Mouse (Mus musculus) kidney, postnatal 36 days (tissue): ENCODE data around the gene Olfr283.
"Not testable (repeated sequence)": the region's sequence is repeated elsewhere in the genome, so short reads cannot be mapped to it uniquely, and the experiment has no call there.

Source experiments
- DNase-seq, 2 experiments: peaks; one replicate each; pipeline ENCODE4 v3.0.0; 2021 to 2022; ENCODE audit warnings: mixed read lengths in 2 of 2

Gene Olfr283

DNA sequence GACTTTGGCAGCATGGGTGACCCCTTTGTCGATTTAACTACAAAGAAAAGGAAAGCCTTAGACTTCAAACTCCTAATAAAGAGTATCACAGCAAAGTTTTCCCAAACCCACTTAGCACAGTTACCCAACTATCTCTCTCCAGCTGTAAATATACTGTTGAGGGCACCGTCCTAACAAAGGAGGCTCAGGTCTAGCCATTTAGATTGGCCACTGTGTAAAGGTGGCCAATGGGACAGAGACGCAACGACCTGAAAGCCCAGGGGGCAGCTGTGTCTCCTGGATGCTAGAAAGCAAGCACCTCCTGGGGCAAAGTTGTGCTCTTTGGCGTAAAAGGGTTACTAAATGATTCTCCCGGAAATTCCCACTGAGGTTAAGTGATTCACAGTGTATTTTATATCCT is at the start of gene Olfr283:
Gene Olfr283, minus strand, starts transcription at position 101 of the 400 bp plus-strand sequence.
- DNase-seq, result no peak

DNA sequence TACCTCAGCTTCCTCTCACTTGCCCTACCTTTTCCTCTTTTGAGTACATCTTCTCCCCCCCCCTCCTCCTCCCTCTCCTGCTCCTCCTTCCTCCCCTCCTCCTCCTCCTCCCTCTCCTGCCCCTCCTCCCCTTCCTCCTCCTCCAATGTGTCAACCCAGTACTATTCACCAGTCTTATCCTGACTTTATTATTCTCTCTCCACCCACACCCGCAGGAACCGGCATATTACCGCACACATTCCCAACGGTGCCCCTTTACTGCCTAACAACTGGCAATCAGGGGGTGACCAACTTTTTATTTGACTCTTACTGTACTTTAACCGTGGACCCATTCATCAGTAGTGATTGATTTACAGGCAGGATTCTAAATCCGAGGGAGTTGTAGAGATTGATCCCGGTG is 44.4 kb upstream of the Olfr283 start:
- DNase-seq, result no peak

DNA sequence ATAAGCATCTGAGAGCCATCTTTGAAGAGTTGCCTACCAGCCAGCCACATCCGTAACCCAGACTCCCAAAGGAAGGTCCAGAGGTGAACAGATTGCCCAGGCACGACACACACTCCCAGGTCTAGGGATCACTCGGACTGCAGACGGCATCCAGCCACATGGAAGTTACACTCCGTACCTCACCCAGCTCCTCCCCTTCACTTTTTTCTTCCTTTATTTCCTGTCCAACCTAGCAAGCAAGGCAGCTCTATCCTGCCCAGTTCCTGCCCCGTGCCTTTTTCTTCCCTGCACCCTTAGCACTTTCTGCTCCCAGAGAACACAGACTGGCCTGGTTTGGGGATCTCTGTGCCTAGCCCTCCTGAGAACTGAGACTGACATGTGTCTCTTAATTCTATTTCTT is 44.0 kb upstream of the Olfr283 start:
- DNase-seq, result no peak

DNA sequence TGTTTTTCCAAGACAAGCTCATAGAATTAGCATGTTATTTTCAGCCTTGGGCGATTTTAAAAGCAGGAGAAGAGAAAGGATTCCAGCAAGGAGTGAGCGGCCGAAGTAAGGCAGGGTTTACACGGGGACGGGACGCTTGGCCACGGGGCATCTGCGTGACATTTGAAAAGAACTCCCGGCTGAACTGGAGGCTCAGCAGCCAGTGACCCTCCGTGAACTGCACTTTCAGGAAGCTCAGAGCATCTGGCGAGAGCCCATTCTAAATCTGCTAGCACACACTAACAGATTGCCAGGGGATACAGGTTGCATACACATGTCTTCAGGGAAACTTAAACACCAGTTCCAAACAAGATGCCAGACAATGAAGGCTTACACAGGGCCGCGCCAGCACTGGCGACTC is 43.6 kb upstream of the Olfr283 start:
- DNase-seq, result no peak

DNA sequence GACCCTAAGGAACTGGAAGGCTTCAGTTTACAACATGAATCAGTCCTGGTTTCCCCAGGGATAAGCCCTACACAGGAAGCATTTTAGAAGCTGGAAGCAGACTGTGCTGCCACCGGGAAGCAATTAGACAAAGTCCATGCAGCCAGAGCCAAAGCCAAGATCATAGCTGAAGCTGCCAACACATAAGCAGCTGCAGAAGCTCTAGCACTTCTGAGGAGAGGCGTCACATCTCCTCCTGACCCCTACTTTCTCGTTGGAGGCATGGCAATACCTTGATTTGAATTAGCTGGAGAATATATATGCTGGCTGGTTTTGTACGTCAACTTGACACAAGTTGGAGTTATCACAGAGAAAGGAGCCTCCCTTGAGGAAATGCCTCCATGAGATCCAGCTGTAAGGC is 40.2 kb upstream of the Olfr283 start:
- DNase-seq, result no peak

DNA sequence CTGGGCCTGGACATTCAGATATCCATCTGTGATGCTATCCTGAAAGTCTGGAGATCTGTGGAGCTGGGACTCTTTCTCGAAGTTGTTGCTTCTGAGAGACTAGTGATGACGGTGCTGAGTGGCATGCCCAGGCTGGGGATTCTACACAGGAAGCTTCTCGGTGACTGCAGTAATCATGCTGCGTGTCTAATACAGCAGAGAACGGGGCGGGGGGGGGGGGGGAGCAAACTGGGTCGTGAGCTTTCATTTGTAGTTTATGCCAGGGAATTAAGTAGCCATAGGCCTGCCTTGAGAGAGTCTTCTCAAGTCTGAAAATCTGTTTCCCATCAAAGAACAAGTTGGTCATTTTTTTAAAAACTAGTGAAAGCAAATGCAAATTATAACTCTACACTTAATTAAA is 37.4 kb upstream of the Olfr283 start:
- no peak for DNase-seq

DNA sequence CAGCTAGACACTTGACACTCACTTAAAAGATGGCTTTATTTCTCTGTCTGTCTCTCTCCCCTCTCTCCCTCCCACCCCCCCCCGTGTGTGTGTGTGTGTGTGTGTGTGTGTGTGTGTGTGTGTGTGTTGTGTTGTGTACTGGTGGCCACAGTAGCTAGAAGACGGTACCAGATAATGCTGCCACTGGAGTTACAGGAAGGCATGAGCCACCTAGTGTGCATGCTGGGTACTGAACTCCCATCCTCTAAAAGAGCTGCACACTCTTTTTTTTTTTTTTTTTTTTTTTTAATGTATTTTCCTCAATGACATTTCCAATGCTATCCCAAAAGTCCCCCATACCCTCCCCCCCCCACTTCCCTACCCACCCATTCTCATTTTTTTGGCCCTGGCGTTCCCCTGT is 36.5 kb upstream of the Olfr283 start:
- DNase-seq, result peak in 1 of 2 experiments; percentile 57

DNA sequence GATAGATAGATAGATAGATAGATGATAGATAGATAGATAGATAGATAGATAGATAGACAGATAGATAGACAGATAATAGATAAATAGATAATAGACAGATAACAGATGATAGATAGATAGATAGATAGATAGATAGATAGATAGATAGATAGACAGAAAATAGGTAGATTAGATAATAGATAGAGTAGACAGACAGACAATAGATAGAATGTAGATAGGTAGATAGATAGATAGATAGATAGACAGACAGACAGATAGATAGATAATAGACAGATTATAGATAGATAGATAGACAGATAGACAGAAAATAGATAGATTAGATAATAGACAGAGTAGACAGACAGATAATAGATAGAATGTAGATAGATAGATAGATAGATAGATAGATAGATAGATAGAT is 36.1 kb upstream of the Olfr283 start:
- not testable (repeated sequence) for DNase-seq

DNA sequence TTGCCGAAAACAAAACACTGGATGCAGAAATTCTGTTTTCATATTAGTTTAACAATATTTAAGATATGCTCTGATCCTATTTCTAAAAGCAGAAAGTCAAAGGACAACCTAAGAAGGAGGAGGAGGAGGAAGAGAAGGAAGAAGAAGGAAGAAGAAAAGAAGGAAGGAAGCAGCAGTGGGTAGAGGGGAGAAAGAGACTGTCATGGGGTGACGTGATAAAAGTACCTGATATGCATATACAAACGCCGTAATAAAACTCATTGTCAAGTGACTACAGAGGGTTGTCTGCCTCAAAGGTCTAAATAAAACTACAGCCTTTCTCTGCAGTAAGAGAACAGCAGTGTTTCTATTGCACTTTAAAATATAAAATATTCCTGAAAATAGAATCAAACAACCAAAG is 35.2 kb upstream of the Olfr283 start:
- no peak for DNase-seq

DNA sequence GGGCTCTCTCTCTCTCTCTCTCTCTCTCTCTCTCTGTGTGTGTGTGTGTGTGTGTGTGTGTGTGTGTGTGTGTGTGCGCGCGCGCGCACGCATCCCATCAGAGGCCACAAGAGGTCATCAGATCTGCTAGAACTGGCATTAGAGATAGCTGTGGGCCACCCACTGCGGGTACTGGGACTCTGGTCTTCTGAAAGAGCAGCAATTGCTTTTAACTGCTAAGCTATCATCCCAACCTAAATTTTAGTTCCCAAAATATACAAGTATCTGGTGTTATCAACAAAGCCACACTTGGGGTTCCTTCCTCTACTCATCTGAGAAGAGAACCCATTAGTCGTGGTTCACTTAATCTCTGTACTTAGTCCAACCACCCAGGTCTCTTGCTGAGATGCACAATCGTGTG is 29.5 kb upstream of the Olfr283 start:
- DNase-seq, result no peak

DNA sequence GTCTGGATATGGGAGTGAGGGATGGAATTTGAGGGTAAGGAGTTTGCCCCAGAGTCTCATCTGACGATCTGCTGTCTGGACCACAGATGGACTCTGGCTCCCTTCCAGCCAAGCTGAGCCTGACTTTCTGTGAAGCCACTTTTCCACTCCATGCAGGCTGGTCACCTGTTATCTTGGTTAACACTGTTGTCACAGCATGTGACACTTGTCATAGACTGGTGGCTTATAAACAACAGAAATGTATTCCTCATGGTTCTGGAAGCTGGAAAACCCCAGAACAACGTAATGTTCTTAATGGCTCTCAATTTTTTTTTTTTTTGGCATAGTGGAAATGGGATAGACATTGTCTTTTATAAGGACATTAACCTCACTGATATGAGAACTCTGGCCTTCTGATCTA is 28.9 kb upstream of the Olfr283 start:
- no peak for DNase-seq

DNA sequence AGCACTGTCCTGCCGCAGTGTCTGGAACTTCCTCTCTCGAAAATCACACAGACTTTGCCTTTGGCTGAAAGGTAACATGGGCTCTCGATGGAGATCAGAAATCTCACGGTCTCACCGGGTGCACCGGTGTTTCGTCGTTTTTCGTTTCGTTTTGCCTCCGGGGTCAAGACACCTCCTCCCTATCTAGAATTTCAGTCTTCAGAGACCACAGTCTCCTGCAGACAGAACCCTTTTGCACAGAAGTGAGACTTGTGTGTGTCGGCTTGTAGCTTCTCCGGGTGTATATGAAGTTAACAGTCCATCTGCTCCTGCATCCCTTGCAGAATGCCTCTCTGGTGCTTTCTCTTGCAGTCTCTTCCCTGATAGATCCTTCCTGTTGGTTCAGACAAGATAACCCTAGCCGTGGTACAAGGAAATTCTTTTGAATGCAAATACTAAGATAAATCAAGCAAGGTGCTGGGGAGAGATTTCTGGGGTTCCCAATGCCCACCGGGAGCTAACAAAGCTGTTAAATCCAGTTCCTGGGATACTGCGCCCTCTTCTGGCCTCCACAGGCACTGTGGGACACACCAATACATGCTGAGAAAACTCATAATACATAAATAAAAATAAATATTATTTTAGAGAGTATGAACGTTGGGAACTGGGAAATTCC is 27.8 kb upstream of the Olfr283 start:
- DNase-seq, result peak; percentile 27 to 70

DNA sequence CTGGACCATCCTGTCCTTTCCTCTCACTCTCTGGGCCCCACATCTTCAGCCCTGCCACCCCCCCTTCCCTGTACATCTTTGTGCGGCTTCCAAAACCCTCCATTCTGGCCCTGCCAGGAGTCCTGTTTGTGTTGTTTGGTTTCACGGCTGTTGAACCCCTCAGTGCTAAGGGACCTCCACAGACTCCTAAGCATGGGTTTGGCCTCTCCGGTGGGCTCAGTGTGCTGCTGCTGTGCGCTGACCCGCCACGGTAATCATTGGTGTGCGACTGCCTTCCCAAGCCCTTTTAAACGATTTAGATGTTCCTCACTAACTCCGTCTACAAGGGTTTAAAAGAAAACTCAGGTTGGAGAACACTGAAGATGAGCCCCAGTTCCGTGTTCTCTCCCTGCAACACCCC is 21.6 kb upstream of the Olfr283 start:
- DNase-seq, result no peak

DNA sequence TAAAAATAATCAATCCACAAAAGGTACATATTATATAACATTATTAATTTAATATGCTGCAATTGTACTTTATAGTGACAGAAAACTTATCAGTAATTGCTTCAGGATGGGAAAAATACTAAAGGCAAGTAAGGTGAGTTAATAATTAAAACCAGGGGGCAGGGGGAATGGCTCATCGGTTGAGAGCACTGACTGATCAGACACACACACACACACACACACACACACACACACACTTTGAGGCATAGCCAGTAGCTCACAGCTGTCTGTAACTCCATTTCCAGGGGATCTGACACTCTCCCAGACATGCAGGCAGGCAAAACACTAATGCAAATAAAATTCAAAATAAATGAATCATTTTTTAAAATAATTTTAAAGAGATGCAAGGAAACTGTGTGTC is 16.4 kb upstream of the Olfr283 start:
- peak; percentile 45 to 60 for DNase-seq

DNA sequence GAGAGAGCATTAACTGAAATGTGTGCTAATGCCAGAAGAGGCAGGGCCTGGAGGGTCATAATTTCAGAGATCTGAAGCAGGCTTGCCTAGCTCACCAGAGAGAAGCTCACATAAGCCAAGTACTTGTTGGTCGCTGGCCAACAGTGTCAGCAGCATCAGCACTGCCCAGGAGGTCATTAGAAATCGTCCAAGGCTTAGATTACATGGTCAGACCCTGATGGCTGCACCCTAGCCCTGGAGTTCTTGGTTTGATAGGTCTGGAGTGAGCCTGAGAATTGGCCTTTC is 11.1 kb upstream of the Olfr283 start:
- no peak for DNase-seq

DNA sequence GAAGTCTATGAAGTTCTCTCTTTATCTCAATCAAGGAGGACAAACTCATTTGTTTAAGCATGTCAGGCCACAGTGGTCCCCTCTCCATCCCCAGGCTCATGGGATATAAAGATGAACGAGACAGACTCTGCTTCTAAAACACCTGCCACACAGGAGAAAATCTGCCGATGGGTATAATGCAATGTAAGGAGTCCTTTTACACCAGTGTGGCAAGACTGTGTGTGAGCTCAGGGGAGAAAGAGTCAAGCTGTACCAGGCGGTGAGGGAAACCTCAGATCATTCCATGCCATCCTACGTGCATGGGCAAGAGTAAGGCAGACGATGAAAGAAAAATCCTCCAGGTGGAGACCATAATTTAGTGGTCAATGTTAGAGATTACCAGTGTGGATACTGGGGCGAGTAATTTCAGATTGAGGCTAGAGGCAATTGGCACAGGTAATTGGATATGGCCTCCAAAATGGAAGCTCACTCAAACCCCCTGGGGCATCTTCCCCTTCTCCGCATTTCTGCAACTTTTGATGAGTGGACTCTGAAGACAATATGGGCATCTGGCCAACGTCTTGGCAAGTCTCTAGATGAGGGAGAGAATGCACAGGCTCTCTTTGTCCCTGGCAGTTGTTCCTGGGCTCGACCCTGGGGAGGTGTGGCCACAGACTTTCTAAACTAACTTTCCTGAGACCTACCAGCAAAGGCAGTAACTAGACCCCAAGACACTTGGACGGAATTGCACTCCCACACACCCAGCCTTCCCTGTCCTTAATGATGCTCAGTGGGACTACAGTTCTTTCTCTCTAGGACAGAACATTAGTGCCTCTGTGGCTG is 10.5 kb upstream of the Olfr283 start:
- DNase-seq, result no peak

DNA sequence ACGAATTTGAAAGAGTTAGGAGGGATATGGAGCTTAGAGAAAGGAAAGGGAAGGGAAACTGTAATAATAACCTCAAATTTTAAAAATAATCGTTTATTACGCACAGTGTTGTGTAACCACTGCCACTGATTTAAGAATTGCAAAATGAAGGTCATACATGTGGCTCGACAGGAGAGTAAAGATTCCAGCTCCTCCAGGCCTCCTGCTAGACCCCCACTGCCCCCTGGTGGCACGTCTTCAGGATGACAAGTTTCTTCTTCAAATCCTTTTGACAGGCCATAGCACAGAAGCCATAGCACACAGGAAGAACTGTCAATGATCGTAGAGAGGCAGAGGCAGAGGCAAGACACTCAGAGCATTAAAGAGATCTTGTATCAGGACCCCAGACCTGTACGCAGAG is 9.1 kb upstream of the Olfr283 start:
- DNase-seq, result peak; percentile 61 to 89

DNA sequence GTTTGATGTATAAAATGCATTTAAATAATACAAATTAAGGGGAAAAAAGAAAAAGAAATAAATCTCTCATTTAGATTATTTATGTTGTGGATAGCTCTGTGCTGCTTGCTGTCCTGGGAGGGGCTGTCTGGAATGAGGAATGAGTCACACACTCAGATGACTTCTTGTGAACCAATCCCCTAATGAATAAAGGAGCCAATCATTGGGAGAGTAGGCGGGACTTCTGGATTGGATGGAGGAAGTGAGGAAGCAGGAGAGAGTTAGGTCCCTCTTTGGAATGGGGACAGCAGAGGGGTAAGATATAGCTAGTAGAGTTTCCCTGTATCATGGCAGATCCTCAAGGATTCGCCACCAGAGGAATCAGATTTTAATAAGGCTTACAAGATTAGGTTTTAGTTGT is 6.9 kb upstream of the Olfr283 start:
- no peak for DNase-seq

DNA sequence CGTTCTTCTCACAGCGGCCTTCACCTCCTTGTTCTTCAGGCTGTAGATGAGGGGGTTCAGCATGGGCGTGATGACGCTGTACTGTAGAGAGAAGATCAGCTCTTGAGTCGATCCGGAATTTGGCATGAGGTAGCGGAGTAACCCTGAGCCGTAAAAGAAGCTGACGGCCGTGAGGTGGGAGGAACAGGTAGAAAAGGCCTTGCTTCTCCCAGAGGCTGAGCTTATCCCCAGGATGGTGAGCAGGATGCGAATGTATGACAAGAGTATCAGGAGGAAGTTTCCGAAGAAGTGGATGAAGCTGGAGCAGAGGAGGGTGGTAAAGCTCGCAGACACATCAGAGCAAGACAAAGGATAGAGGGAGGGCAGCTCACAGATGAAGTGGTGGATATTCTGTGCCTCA is 2.5 kb downstream of the Olfr283 start:
- DNase-seq, result no peak

DNA sequence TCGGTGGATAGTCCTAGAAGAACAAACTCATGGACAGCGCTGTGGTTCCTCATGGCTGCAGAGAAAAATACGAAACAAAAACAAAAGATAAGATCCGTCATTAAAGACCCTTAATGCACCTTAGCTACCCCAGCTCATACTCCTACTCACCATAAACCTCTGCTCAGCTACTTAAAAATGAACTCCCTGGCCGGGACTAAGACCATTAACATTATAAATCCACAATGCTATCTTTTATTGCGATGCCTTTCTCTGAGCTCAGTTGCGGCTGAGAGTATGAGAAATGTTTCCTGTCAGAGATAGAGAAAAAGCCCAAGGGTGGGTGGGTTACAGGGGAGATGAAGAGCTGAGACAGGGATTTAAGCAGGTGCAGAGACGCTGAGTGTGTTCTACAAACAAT is 39.9 kb downstream of the Olfr283 start, which contains the start of gene Olfr284:
Gene Olfr284, minus strand, starts transcription at position 101 of the 400 bp plus-strand sequence.
- no peak for DNase-seq
